Mouse (Mus musculus): Measurements from ENCODE around the gene Swap70.
"Not testable (repeated sequence)": the region's sequence is repeated elsewhere in the genome, so short reads cannot be mapped to it uniquely, and the experiment has no call there.

Swap70 gene

GRCm38 (mm10) chr7:110231127-110231526 lies 9.6 kb downstream of the Swap70 start:
- in situ Hi-C loops (cut with MboI; ENCODE audit: low pct_unique_long_range_greater_than_20kb in 1 of 2, low sequenced_read_pairs in 2 of 2, unreplicated experiment in 1 of 2), result not testable (repeated sequence)

GRCm38 (mm10) chr7:110236085-110236484 lies 14.6 kb downstream of the Swap70 start:
- in situ Hi-C loops (cut with MboI; ENCODE audit: low pct_unique_long_range_greater_than_20kb in 1 of 2, low sequenced_read_pairs in 2 of 2, unreplicated experiment in 1 of 2), result no loop called here

GRCm38 (mm10) chr7:110237451-110237836 lies 15.9 kb downstream of the Swap70 start:
- in situ Hi-C loops (cut with MboI; ENCODE audit: low pct_unique_long_range_greater_than_20kb in 1 of 2, low sequenced_read_pairs in 2 of 2, unreplicated experiment in 1 of 2), result no loop called here

GRCm38 (mm10) chr7:110237837-110238451 lies 16.4 kb downstream of the Swap70 start:
- in situ Hi-C loops (cut with MboI; ENCODE audit: low pct_unique_long_range_greater_than_20kb in 1 of 2, low sequenced_read_pairs in 2 of 2, unreplicated experiment in 1 of 2), result no loop called here

- in situ Hi-C loops (cut with MboI; ENCODE audit: low pct_unique_long_range_greater_than_20kb in 1 of 2, low sequenced_read_pairs in 2 of 2, unreplicated experiment in 1 of 2), result no loop called here
Observed at GRCm38 (mm10) chr7:110239590-110239989, 18.1 kb downstream of the Swap70 start.

GRCm38 (mm10) chr7:110241472-110242289 lies 20.2 kb downstream of the Swap70 start:
- in situ Hi-C loops (cut with MboI; ENCODE audit: low pct_unique_long_range_greater_than_20kb in 1 of 2, low sequenced_read_pairs in 2 of 2, unreplicated experiment in 1 of 2), result no loop called here

GRCm38 (mm10) chr7:110242290-110242581 lies 20.7 kb downstream of the Swap70 start:
- in situ Hi-C loops (cut with MboI; ENCODE audit: low pct_unique_long_range_greater_than_20kb in 1 of 2, low sequenced_read_pairs in 2 of 2, unreplicated experiment in 1 of 2), result no loop called here

GRCm38 (mm10) chr7:110245128-110245527 lies 23.6 kb downstream of the Swap70 start:
- in situ Hi-C loops (cut with MboI; ENCODE audit: low pct_unique_long_range_greater_than_20kb in 1 of 2, low sequenced_read_pairs in 2 of 2, unreplicated experiment in 1 of 2), result no loop called here

GRCm38 (mm10) chr7:110246526-110246925 lies 25.0 kb downstream of the Swap70 start:
- in situ Hi-C loops (cut with MboI; ENCODE audit: low pct_unique_long_range_greater_than_20kb in 1 of 2, low sequenced_read_pairs in 2 of 2, unreplicated experiment in 1 of 2), result no loop called here

- in situ Hi-C loops (cut with MboI; ENCODE audit: low pct_unique_long_range_greater_than_20kb in 1 of 2, low sequenced_read_pairs in 2 of 2, unreplicated experiment in 1 of 2), result no loop called here
Observed at GRCm38 (mm10) chr7:110247801-110248200, 26.3 kb downstream of the Swap70 start.

- in situ Hi-C loops (cut with MboI; ENCODE audit: low pct_unique_long_range_greater_than_20kb in 1 of 2, low sequenced_read_pairs in 2 of 2, unreplicated experiment in 1 of 2), result no loop called here
Observed at GRCm38 (mm10) chr7:110248677-110249076, 27.2 kb downstream of the Swap70 start.

- in situ Hi-C loops (cut with MboI; ENCODE audit: low pct_unique_long_range_greater_than_20kb in 1 of 2, low sequenced_read_pairs in 2 of 2, unreplicated experiment in 1 of 2), result no loop called here
Observed at GRCm38 (mm10) chr7:110253861-110254260, 32.4 kb downstream of the Swap70 start.

- in situ Hi-C loops (cut with MboI; ENCODE audit: low pct_unique_long_range_greater_than_20kb in 1 of 2, low sequenced_read_pairs in 2 of 2, unreplicated experiment in 1 of 2), result no loop called here
Observed at GRCm38 (mm10) chr7:110254395-110254794, 32.9 kb downstream of the Swap70 start.

GRCm38 (mm10) chr7:110257059-110257458 lies 35.5 kb downstream of the Swap70 start:
- in situ Hi-C loops (cut with MboI; ENCODE audit: low pct_unique_long_range_greater_than_20kb in 1 of 2, low sequenced_read_pairs in 2 of 2, unreplicated experiment in 1 of 2), result no loop called here

- in situ Hi-C loops (cut with MboI; ENCODE audit: low pct_unique_long_range_greater_than_20kb in 1 of 2, low sequenced_read_pairs in 2 of 2, unreplicated experiment in 1 of 2), result no loop called here
Observed at GRCm38 (mm10) chr7:110258196-110258950, 36.9 kb downstream of the Swap70 start.

GRCm38 (mm10) chr7:110259966-110260711 lies 38.6 kb downstream of the Swap70 start:
- in situ Hi-C loops (cut with MboI; ENCODE audit: low pct_unique_long_range_greater_than_20kb in 1 of 2, low sequenced_read_pairs in 2 of 2, unreplicated experiment in 1 of 2), result loop anchor here (5.0 to 10.0 kb wide), 2 partner anchors 93 to 95 kb away; no protein-coding TSS in a partner anchor

- in situ Hi-C loops (cut with MboI; ENCODE audit: low pct_unique_long_range_greater_than_20kb in 1 of 2, low sequenced_read_pairs in 2 of 2, unreplicated experiment in 1 of 2), result loop anchor here (5.0 to 10.0 kb wide), 2 partner anchors 95 to 97 kb away; no protein-coding TSS in a partner anchor
Observed at GRCm38 (mm10) chr7:110261807-110262206, 40.3 kb downstream of the Swap70 start.

- in situ Hi-C loops (cut with MboI; ENCODE audit: low pct_unique_long_range_greater_than_20kb in 1 of 2, low sequenced_read_pairs in 2 of 2, unreplicated experiment in 1 of 2), result loop anchor here (5.0 to 10.0 kb wide), 2 partner anchors 95 to 98 kb away; no protein-coding TSS in a partner anchor
Observed at GRCm38 (mm10) chr7:110262661-110263060, 41.1 kb downstream of the Swap70 start.
